Comparison of ENCODE assay signal across 21 mouse cellular contexts in the genomic region with DNA sequence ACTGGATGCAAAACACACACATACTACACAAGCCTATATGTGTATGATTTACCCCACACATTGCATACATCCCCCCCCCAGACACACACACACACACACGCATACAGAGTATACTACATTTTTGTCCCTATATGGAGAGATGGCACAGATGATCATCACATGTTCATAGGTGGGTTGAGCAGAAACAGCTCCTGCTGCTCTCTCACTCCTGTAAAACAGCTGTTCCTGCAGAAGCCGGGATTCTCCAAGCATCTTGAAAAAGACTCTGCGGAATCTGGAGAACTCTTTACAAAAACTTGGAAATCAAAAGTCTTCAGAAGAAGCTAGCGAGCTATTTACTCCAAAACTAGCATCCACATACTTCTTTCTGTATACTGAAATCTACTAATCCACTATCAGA.
"Had no signal": no experiment of that assay in that cellular context is flagged by ENCODE, and none has a peak within 500 bp of the region (broad histone marks: within the 10 kb centered on the region; RNA-seq: fewer than 3 reads in every experiment).

No protein-coding gene starts in this region.

- ATAC-seq: lung, postnatal 0 days; midbrain, embryonic 13.5 days had no signal

- DNase-seq: kidney, postnatal 10 days; kidney, postnatal 36 days; layer of hippocampus, postnatal 36 days; liver; liver, embryonic 13.5 days; lung, embryonic 14.5 days; right cerebral cortex, adult 18-20 months; right cerebral cortex, postnatal 14 days; right cerebral cortex, postnatal 4 days; thymus, adult 2 months; thymus, postnatal 14 days; thymus, postnatal 4 days had no signal

- H3K9me3 ChIP-seq: kidney, embryonic 15.5 days; limb, embryonic 13.5 days; liver, embryonic 13.5 days; midbrain, embryonic 13.5 days; neural tube, embryonic 12.5 days; neural tube, embryonic 15.5 days had no signal

- H3K9ac ChIP-seq: kidney, embryonic 15.5 days; limb, embryonic 13.5 days; liver, embryonic 13.5 days; lung, embryonic 14.5 days; midbrain, embryonic 13.5 days; neural tube, embryonic 12.5 days; neural tube, embryonic 15.5 days had no signal

- H3K27me3 ChIP-seq: kidney, embryonic 15.5 days; limb, embryonic 13.5 days; liver, embryonic 13.5 days; midbrain, embryonic 13.5 days; neural tube, embryonic 12.5 days; neural tube, embryonic 15.5 days had no signal

- H3K27ac ChIP-seq: kidney, embryonic 15.5 days; left cerebral cortex, adult 2 months; limb, embryonic 13.5 days; liver, embryonic 13.5 days; macrophage; midbrain, embryonic 13.5 days; neural tube, embryonic 12.5 days; neural tube, embryonic 15.5 days; stomach, postnatal 0 days had no signal

- H3K4me3 ChIP-seq: kidney, embryonic 15.5 days; left cerebral cortex, adult 2 months; limb, embryonic 13.5 days; liver, embryonic 13.5 days; midbrain, embryonic 13.5 days; neural tube, embryonic 12.5 days; neural tube, embryonic 15.5 days had no signal

- H3K36me3 ChIP-seq: kidney, embryonic 15.5 days; limb, embryonic 13.5 days; liver, embryonic 13.5 days; midbrain, embryonic 13.5 days; neural tube, embryonic 12.5 days; neural tube, embryonic 15.5 days had no signal

- H3K4me1 ChIP-seq: kidney, embryonic 15.5 days; liver, embryonic 13.5 days; midbrain, embryonic 13.5 days; neural tube, embryonic 12.5 days had no signal

- H3K4me2 ChIP-seq: kidney, embryonic 15.5 days; limb, embryonic 13.5 days; liver, embryonic 13.5 days; lung, embryonic 14.5 days; midbrain, embryonic 13.5 days; neural tube, embryonic 12.5 days; neural tube, embryonic 15.5 days had no signal
